Mouse (Mus musculus) heart, adult 2 months (tissue): ENCODE measurements around the gene Usb1.

Experiments
- CTCF ChIP-seq: fragments of 200-600 bp; IDR thresholded peaks from 2 replicates; pipeline ENCODE4 v1.8.1; 2022; ENCODE audit warnings: antibody characterized with exemption, mild to moderate bottlenecking, moderate library complexity
- EP300 ChIP-seq: fragments of 200-500 bp; IDR thresholded peaks from 2 replicates; pipeline ENCODE4 v1.6.1; 2011; ENCODE audit warnings: low read depth, low read length, control low read depth; ENCODE audit not compliant: insufficient read depth
- POLR2A ChIP-seq: fragments of 200-500 bp; IDR thresholded peaks from 2 replicates; pipeline ENCODE4 v1.6.1; 2011; ENCODE audit warnings: mild to moderate bottlenecking, low read depth, low read length, control low read depth; ENCODE audit not compliant: insufficient read depth

- TF ChIP-seq CTCF (no peak), POLR2A (no peak), EP300 (no peak)
Observed at GRCm38 (mm10) chr8:95384501-95384900, 52.4 kb downstream of the Usb1 start.
